Mouse (Mus musculus): Measurements from ENCODE around the gene Carmil1.

DNA sequence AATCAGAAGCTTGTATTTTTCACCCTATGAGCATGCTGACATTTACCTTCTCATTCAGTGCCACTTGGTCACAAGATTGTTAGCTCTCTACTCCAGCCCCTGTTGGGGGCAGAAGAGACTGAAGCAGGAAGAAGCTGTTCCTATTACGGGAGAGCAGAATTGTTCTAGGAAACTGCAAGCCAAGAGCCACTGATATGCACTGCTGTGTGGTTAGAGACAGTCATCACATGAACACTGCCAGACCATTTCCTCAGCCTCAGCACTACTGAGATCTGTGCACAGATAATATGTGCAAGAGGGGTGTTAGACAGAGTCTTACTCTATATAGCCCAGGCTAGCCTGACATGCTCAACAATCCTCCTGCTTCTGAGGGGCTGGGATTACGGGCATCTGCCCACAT lies 69.4 kb downstream of the Carmil1 start:
- TF ChIP-seq CTCF (IDR thresholded peaks at IDR 0.05), result no peak
- TF ChIP-seq POLR2A (IDR thresholded peaks at IDR 0.05; ENCODE audit: insufficient read depth, low read depth, low read length), result no peak
- no peak for TF ChIP-seq EP300 (IDR thresholded peaks at IDR 0.05; ENCODE audit: insufficient read depth, low read depth, low read length)
